Mouse (Mus musculus) forebrain, embryonic 16.5 days (tissue): Measurements from ENCODE around the gene Olfr1058. TPM values are rescaled to one million over a fixed set of nuclear protein-coding genes. Genes with fewer than 3 reads are reported as not detected.

Source experiments
- ATAC-seq: fragments of 200-750 bp; cut with Nextera tagmentation; 2 replicates; pipeline ENCODE4 v1.8.0; 2017; ENCODE audit warnings: mild to moderate bottlenecking, moderate library complexity
- H3K27ac ChIP-seq: fragments of 300-500 bp; sonication (generic); 2 replicates; pipeline ENCODE4 v1.5.1; 2014; ENCODE audit warnings: low read length, control low read depth
- H3K27me3 ChIP-seq: fragments of 300-500 bp; sonication (generic); replicated peaks from 2 replicates; pipeline ENCODE4 v1.6.1; 2014; ENCODE audit warnings: low read length; ENCODE audit not compliant: control insufficient read depth, insufficient read depth
- H3K36me3 ChIP-seq: fragments of 300-500 bp; sonication (generic); 2 replicates; pipeline ENCODE4 v1.6.1; 2014; ENCODE audit not compliant: control insufficient read depth, insufficient read depth
- H3K4me1 ChIP-seq: fragments of 300-500 bp; sonication (generic); replicated peaks from 2 replicates; pipeline ENCODE4 v1.6.1; 2014; ENCODE audit warnings: low read length; ENCODE audit not compliant: control insufficient read depth, insufficient read depth
- H3K4me2 ChIP-seq: fragments of 300-500 bp; sonication (generic); 2 replicates; pipeline ENCODE4 v1.6.1; 2014; ENCODE audit warnings: mild to moderate bottlenecking, low read length, control low read depth
- H3K4me3 ChIP-seq: fragments of 300-500 bp; sonication (generic); replicated peaks from 2 replicates; pipeline ENCODE4 v1.5.1; 2014; ENCODE audit warnings: mild to moderate bottlenecking, low read length, control low read depth
- H3K9ac ChIP-seq: fragments of 300-500 bp; sonication (generic); replicated peaks from 2 replicates; pipeline ENCODE4 v1.6.1; 2014; ENCODE audit warnings: low read depth, low read length, control low read depth
- H3K9me3 ChIP-seq: fragments of 300-500 bp; sonication (generic); 2 replicates; pipeline ENCODE4 v1.6.1; 2016; ENCODE audit warnings: low read length; ENCODE audit not compliant: control insufficient read depth
- WGBS: fragments of 180-500 bp; shearing (Covaris S2); extraction: QIAGEN DNeasy Blood & Tissue Kit; methylation state at CpG from one replicate; pipeline ENCODE4 v1.1.7; 2014; 5-methylcytosine and 5-hydroxymethylcytosine counted together
- polyA plus RNA-seq: library from polyadenylated mRNA; unstranded; fragments of >200 nt; fragmentation: Nextera tagmentation; extraction: Ambion mirVana; gene quantifications from 2 replicates; pipeline ENCODE4 v1.2.1, GENCODE M21; 2015

The Olfr1058 gene
- polyA plus RNA-seq, 1 experiment from 2014 or later, result not detected

GRCm38 (mm10) chr2:86335333-86335732, 53.0 kb downstream of the Olfr1058 start, which contains the start of gene Olfr1054:
Gene Olfr1054 (minus strand): TSS chr2:86335433.
- H3K36me3 ChIP-seq, result no peaks in the 10 kb centered on the region
- H3K4me1 ChIP-seq, result no peaks in the 10 kb centered on the region
- 91% methylated on average over 3 of the region's 3 CpGs for WGBS

More at GRCm38 (mm10) chr2:86335333-86335732, 53.0 kb downstream of the Olfr1058 start, which contains the start of gene Olfr1054:
- Histone ChIP-seq H3K9ac (no peak within 1 kb of the TSS), H3K4me3 (no peak within 1 kb of the TSS), H3K9me3 (no peaks in the 10 kb centered on the region), H3K27me3 (no peaks in the 10 kb centered on the region), H3K27ac (no peak within 1 kb of the TSS), H3K4me2 (no peak within 1 kb of the TSS)
- no peak for ATAC-seq

Other genes starting within 250 kb of the Olfr1058 start
- gene Olfr1040, start 241.8 kb downstream of the Olfr1058 start, polyA plus RNA-seq, result not detected in 2 replicates
- not detected in 2 replicates for gene Olfr1042, start 226.7 kb downstream of the Olfr1058 start, polyA plus RNA-seq
- not detected in 2 replicates for gene Olfr1043, start 221.0 kb downstream of the Olfr1058 start, polyA plus RNA-seq
- not detected in 2 replicates for gene Olfr1044, start 210.7 kb downstream of the Olfr1058 start, polyA plus RNA-seq
- not detected in 2 replicates for gene Olfr52, start 202.9 kb downstream of the Olfr1058 start, polyA plus RNA-seq
- gene Olfr1045, start 185.6 kb downstream of the Olfr1058 start, polyA plus RNA-seq, result not detected in 2 replicates
- gene Olfr1046, start 169.2 kb downstream of the Olfr1058 start, polyA plus RNA-seq, result not detected in 2 replicates
- gene Olfr1047, start 157.2 kb downstream of the Olfr1058 start, polyA plus RNA-seq, result not detected in 2 replicates
- gene Olfr1048, start 148.3 kb downstream of the Olfr1058 start, polyA plus RNA-seq, result not detected in 2 replicates
- not detected in 2 replicates for gene Olfr1049, start 130.2 kb downstream of the Olfr1058 start, polyA plus RNA-seq
- gene Olfr1051, start 109.5 kb downstream of the Olfr1058 start, polyA plus RNA-seq, result not detected in 2 replicates
- gene Olfr1052, start 96.1 kb downstream of the Olfr1058 start, polyA plus RNA-seq, result not detected in 2 replicates
- not detected in 2 replicates for gene Olfr1053, start 73.3 kb downstream of the Olfr1058 start, polyA plus RNA-seq
- gene Olfr1054, start 53.1 kb downstream of the Olfr1058 start, polyA plus RNA-seq, result not detected in 2 replicates
- not detected in 2 replicates for gene Olfr1055, start 38.3 kb downstream of the Olfr1058 start, polyA plus RNA-seq
- gene Olfr1056, start 26.1 kb downstream of the Olfr1058 start, polyA plus RNA-seq, result not detected in 2 replicates
- not detected in 2 replicates for gene Olfr1057, start 10.2 kb downstream of the Olfr1058 start, polyA plus RNA-seq
- gene Olfr1061, start 25.5 kb upstream of the Olfr1058 start, polyA plus RNA-seq, result not detected in 2 replicates
- gene Olfr1062, start 38.2 kb upstream of the Olfr1058 start, polyA plus RNA-seq, result not detected in 2 replicates
- gene Olfr1065, start 62.0 kb upstream of the Olfr1058 start, polyA plus RNA-seq, result not detected in 2 replicates
- not detected in 2 replicates for gene Olfr1066, start 67.7 kb upstream of the Olfr1058 start, polyA plus RNA-seq
- gene Olfr228, start 98.8 kb upstream of the Olfr1058 start, polyA plus RNA-seq, result not detected in 2 replicates
- gene Olfr1076, start 119.9 kb upstream of the Olfr1058 start, polyA plus RNA-seq, result not detected in 2 replicates
- not detected in 2 replicates for gene Olfr1079, start 153.9 kb upstream of the Olfr1058 start, polyA plus RNA-seq
- gene Olfr1080, start 169.7 kb upstream of the Olfr1058 start, polyA plus RNA-seq, result not detected in 2 replicates
- not detected in 2 replicates for gene Olfr1082, start 210.4 kb upstream of the Olfr1058 start, polyA plus RNA-seq